Mouse (Mus musculus) small intestine, adult 2 months (tissue): ENCODE results near the gene Olfr129. TPM values are rescaled to one million over a fixed set of nuclear protein-coding genes. Genes with fewer than 3 reads are reported as not detected.

ENCODE experiments used
- H3K27ac ChIP-seq: fragments of 200-500 bp; 2 replicates; pipeline ENCODE4 v1.5.1; 2012; ENCODE audit warnings: low read depth, low read length, control low read depth, inconsistent platforms; ENCODE audit not compliant: insufficient read depth
- H3K27me3 ChIP-seq: fragments of 200-500 bp; 2 replicates; pipeline ENCODE4 v1.6.1; 2012; ENCODE audit warnings: mild to moderate bottlenecking, moderate library complexity, low read length, inconsistent platforms; ENCODE audit not compliant: control insufficient read depth, insufficient read depth
- H3K36me3 ChIP-seq: fragments of 200-500 bp; 2 replicates; pipeline ENCODE4 v1.6.1; 2012; ENCODE audit warnings: mild to moderate bottlenecking, low read length, control low read depth, inconsistent platforms; ENCODE audit not compliant: control insufficient read depth, insufficient read depth
- H3K4me1 ChIP-seq: fragments of 200-500 bp; 2 replicates; pipeline ENCODE4 v1.6.1; 2012; ENCODE audit warnings: low read length, inconsistent platforms, mixed read lengths; ENCODE audit not compliant: control insufficient read depth, insufficient read depth, insufficient read length
- H3K4me3 ChIP-seq: fragments of 200-500 bp; 2 replicates; pipeline ENCODE4 v1.5.1; 2012; ENCODE audit warnings: low read depth, mild to moderate bottlenecking, control low read depth, inconsistent platforms, low read length, moderate library complexity
- CTCF ChIP-seq: fragments of 200-500 bp; IDR thresholded peaks from 2 replicates; pipeline ENCODE4 v1.5.1; 2012; ENCODE audit warnings: low read depth, mild to moderate bottlenecking, control low read depth, inconsistent platforms, low read length, moderate library complexity, mixed read lengths; ENCODE audit not compliant: insufficient replicate concordance, insufficient read length; ENCODE audit errors: extremely low read depth
- POLR2A ChIP-seq: fragments of 200-500 bp; IDR thresholded peaks from 2 replicates; pipeline ENCODE4 v1.6.1; 2012; ENCODE audit warnings: low read depth, mild to moderate bottlenecking, control low read depth, inconsistent platforms, low read length, moderate library complexity
- WGBS: fragments of 180-500 bp; shearing (Covaris S2); methylation state at CpG from one replicate; pipeline ENCODE4 v1.1.7; 2018; 5-methylcytosine and 5-hydroxymethylcytosine counted together
- polyA plus RNA-seq: library from polyadenylated mRNA; depleted of rRNA; stranded (reverse); fragments of >200 nt; gene quantifications from 2 replicates; pipeline ENCODE4 v1.2.3, GENCODE M21; 2012; rRNA removed

Olfr129 gene
- polyA plus RNA-seq: not detected in 2 replicates

- Histone ChIP-seq H3K27me3 (no peaks in the 10 kb centered on the region), H3K4me3 (no peak within 1 kb of the TSS), H3K27ac (no peak within 1 kb of the TSS), H3K36me3 (no peaks in the 10 kb centered on the region), H3K4me1 (no peaks in the 10 kb centered on the region)
- 55% methylated on average over 1 of the region's 1 CpGs for WGBS
- TF ChIP-seq POLR2A: no peak
- no peak for TF ChIP-seq CTCF
Observed at GRCm38 (mm10) chr17:38059979-38060378, at the start of gene Olfr129. TSS of gene Olfr129 (minus strand) at chr17:38060079.

GRCm38 (mm10) chr17:38088593-38088992 is 28.7 kb upstream of the Olfr129 start, which contains the start of gene Olfr131:
TSS of gene Olfr131 (minus strand) at chr17:38088693.
- TF ChIP-seq CTCF: no peak
- no peak for TF ChIP-seq POLR2A
- no peaks in the 10 kb centered on the region for H3K36me3 ChIP-seq
- H3K4me3 ChIP-seq: no peak within 1 kb of the TSS
- no peaks in the 10 kb centered on the region for H3K4me1 ChIP-seq
- H3K27ac ChIP-seq: no peak within 1 kb of the TSS
- H3K27me3 ChIP-seq: no peaks in the 10 kb centered on the region

- WGBS: 74% methylated on average over 4 of the region's 4 CpGs
- Histone ChIP-seq H3K36me3 (no peaks in the 10 kb centered on the region), H3K4me3 (no peak overlapping the region), H3K27me3 (no peaks in the 10 kb centered on the region), H3K27ac (no peak overlapping the region), H3K4me1 (no peaks in the 10 kb centered on the region)
- TF ChIP-seq POLR2A (no peak), CTCF (no peak)
Observed at GRCm38 (mm10) chr17:38082364-38082763, 22.5 kb upstream of the Olfr129 start.

GRCm38 (mm10) chr17:38063621-38064020 is 3.7 kb upstream of the Olfr129 start, which contains the start of gene Olfr130:
TSS of gene Olfr130 (plus strand) at chr17:38063921.
- Histone ChIP-seq H3K27me3 (no peaks in the 10 kb centered on the region), H3K36me3 (no peaks in the 10 kb centered on the region), H3K27ac (no peak within 1 kb of the TSS), H3K4me1 (no peaks in the 10 kb centered on the region), H3K4me3 (no peak within 1 kb of the TSS)
- 84% methylated on average over 1 of the region's 1 CpGs for WGBS
- no peak for TF ChIP-seq CTCF
- no peak for TF ChIP-seq POLR2A

GRCm38 (mm10) chr17:38026297-38026696 is 33.6 kb downstream of the Olfr129 start:
- 37% methylated on average over 5 of the region's 5 CpGs for WGBS
- Histone ChIP-seq H3K27ac (no peak overlapping the region), H3K4me1 (no peaks in the 10 kb centered on the region), H3K4me3 (no peak overlapping the region), H3K27me3 (no peaks in the 10 kb centered on the region), H3K36me3 (no peaks in the 10 kb centered on the region)
- TF ChIP-seq POLR2A (no peak), CTCF (no peak)

GRCm38 (mm10) chr17:38016341-38016740 is 43.5 kb downstream of the Olfr129 start:
- WGBS: 72% methylated on average over 2 of the region's 2 CpGs
- TF ChIP-seq CTCF (no peak), POLR2A (no peak)
- H3K36me3 ChIP-seq: no peaks in the 10 kb centered on the region
- no peaks in the 10 kb centered on the region for H3K4me1 ChIP-seq
- no peak overlapping the region for H3K27ac ChIP-seq
- H3K27me3 ChIP-seq: no peaks in the 10 kb centered on the region
- no peak overlapping the region for H3K4me3 ChIP-seq

GRCm38 (mm10) chr17:38004996-38005395 is 54.9 kb downstream of the Olfr129 start:
- Histone ChIP-seq H3K4me3 (no peak overlapping the region), H3K36me3 (no peaks in the 10 kb centered on the region), H3K27ac (no peak overlapping the region), H3K27me3 (no peaks in the 10 kb centered on the region), H3K4me1 (no peaks in the 10 kb centered on the region)
- no peak for TF ChIP-seq POLR2A
- TF ChIP-seq CTCF: no peak
- 42% methylated on average over 2 of the region's 2 CpGs for WGBS

Other genes with a start within 250 kb of the Olfr129 start
- not detected in 2 replicates for gene Olfr125, start 227.1 kb downstream of the Olfr129 start, polyA plus RNA-seq
- gene Olfr126, start 212.6 kb downstream of the Olfr129 start, polyA plus RNA-seq: not detected in 2 replicates
- not detected in 2 replicates for gene Olfr127, start 159.6 kb downstream of the Olfr129 start, polyA plus RNA-seq
- not detected in 2 replicates for gene Olfr128, start 139.5 kb downstream of the Olfr129 start, polyA plus RNA-seq
- not detected in 2 replicates for gene Olfr761, start 107.0 kb downstream of the Olfr129 start, polyA plus RNA-seq
- not detected in 2 replicates for gene Olfr130, start 3.8 kb upstream of the Olfr129 start, polyA plus RNA-seq
- not detected in 2 replicates for gene Olfr131, start 28.6 kb upstream of the Olfr129 start, polyA plus RNA-seq
- not detected in 2 replicates for gene Olfr132, start 74.4 kb upstream of the Olfr129 start, polyA plus RNA-seq
- gene Olfr133, start 85.2 kb upstream of the Olfr129 start, polyA plus RNA-seq: not detected in 2 replicates
- gene Olfr134, start 111.3 kb upstream of the Olfr129 start, polyA plus RNA-seq: not detected in 2 replicates
- not detected in 2 replicates for gene Olfr135, start 144.3 kb upstream of the Olfr129 start, polyA plus RNA-seq
- not detected in 2 replicates for gene Olfr138, start 201.0 kb upstream of the Olfr129 start, polyA plus RNA-seq
- gene Olfr137, start 247.5 kb upstream of the Olfr129 start, polyA plus RNA-seq: not detected in 2 replicates